Mouse (Mus musculus) CD4-positive, CD25-positive, alpha-beta regulatory T cell (primary cell): ENCODE data around the gene Fa2h. TPM values are rescaled to one million over a fixed set of nuclear protein-coding genes. Genes with fewer than 3 reads are reported as not detected.

ENCODE experiments used
- polyA plus RNA-seq: library from polyadenylated mRNA; unstranded; fragments of 100-300 nt; shearing (Covaris generic); gene quantifications from one replicate; pipeline ENCODE4 v1.2.1, GENCODE M21; 2017

Fa2h gene
- not detected for polyA plus RNA-seq

DNA sequence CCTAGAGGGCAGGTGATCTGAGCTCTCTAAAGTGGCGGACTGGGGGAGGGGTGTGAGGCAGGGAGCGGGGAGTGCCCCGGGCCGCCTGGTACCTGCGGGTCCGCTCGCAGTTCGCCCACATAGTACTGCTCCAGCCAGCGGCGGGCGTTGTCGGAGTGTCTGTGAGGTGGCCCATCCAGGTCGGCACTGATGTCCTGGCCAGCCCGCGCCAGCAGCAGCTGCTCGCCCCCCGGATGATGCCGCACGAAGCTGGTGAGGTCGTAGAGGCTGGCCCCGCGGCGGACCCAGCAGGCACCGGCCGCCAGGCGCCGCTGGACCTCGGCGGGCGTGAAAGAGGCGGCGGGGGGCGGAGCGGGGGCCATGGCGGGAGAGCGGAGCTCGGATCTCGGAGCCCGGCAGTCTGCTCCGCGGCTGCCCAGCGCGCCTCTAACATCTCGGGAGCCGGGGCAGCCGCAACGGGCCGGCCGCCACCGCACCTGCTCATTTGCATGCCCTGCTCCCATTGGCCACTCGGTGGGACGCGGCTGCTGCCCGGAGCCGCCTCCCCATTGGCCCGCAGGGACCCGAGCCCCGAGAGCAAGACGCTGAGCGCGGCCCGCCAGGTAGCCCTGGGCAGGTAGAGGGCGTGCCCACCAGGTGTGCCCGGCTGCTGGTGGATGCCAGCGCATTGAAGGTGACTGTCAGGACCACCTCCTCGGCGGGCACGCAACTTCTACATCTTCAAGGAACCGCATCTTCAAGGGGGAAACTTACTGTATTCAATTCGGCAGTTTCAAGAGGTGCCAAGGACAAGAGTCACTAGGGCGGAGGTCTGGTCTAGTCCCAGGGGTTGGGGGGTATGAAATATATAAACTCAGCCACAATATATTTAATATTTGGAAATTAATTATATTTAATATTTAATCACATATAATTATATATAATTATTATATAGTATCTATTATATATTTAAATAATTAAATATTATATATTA is at the start of gene Fa2h:
Fa2h (minus strand) TSS at position 434 of the 973 bp plus-strand sequence.

DNA sequence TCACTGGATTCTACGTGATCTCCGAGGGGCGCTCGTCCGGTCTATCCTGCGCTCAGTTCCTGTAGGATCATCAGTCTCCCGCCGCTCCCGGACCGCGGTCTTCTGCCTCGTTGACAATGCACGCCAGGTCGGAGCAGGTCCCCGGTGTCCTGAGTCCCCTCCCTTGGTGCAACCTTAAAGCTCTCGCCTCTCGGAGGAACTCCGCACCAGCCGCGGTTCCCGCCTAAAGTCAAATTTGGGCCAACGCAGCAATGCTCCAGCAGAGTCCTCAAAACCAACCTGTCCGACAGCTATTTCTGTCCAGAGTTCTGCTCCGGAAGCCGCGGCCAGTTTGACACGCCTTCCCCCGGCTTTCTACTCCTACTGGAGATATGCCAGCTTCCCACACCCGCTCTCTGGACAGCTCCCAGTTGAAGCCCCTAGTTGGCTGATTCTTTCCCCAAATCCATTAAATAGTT is 55.7 kb downstream of the Fa2h start, which contains the start of gene Mlkl:
Mlkl (minus strand) TSS at position 288 of the 458 bp plus-strand sequence.

DNA sequence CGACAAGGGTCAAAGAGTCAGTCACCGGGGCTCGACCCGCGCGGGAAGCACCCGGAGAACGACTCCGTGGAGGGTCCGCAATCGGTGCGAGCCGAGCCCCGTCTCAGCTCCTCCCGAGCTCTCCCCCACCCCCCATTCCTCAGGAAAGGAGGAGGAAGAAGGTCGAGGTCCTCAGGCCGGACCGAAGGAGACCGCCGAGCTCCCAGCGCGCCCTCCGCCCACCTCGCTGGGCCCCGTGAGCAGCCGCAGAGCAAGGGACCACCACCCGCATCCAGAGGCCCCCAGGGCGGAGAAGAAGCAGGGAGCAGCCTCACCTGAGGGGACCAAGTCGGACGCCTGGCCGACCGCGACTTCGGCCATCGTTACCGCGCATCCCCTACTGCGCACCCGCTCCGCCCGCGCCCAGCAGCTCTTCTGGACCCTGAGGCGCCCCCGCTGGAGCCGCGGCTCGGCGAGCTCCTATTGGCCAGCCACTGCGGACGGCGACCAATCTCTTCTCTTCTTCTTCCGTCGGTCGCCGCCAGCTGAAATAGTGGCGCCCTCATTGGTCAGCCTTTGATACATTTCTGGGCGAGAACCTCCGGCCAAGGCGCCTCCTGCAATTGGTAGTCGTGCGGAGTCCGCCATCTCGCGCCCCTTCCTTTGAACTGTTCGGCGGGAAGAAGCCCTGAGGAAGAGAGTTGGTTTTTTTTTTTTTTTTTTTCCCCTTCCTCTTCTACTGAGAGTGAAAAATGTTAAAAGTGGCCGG is 93.6 kb downstream of the Fa2h start, which contains the start of gene Rfwd3:
Rfwd3 (minus strand) TSS at position 402 of the 748 bp plus-strand sequence.

Other genes starting within 250 kb of the Fa2h start
- gene Glg1, start 134.6 kb downstream of the Fa2h start, polyA plus RNA-seq = 106 TPM
- gene Rfwd3, start 93.6 kb downstream of the Fa2h start, polyA plus RNA-seq = 33.2 TPM
- gene Mlkl, start 55.6 kb downstream of the Fa2h start, polyA plus RNA-seq = 2.1 TPM
- gene Wdr59, start 128.3 kb upstream of the Fa2h start, polyA plus RNA-seq = 6.6 TPM
- gene Znrf1, start 142.3 kb upstream of the Fa2h start, polyA plus RNA-seq = 237 TPM
- gene Ldhd, start 236.6 kb upstream of the Fa2h start, polyA plus RNA-seq = 2.7 TPM
- 43.1 TPM for gene Zfp1, start 249.6 kb upstream of the Fa2h start, polyA plus RNA-seq